Mouse (Mus musculus): ENCODE results near the gene Elp5.
A peak's percentile ranks its signal among the peaks of the same experiment; 100 is the strongest.
"Not testable (repeated sequence)": the region's sequence is repeated elsewhere in the genome, so short reads cannot be mapped to it uniquely, and the experiment has no call there.

Elp5 gene

GRCm38 (mm10) chr11:69934169-69934568 is 48.1 kb downstream of the Elp5 start:
- peak; percentile 94 to 95 for DNase-seq (ENCODE audit: low spot score in 2 of 2)

GRCm38 (mm10) chr11:69933066-69933465 is 49.3 kb downstream of the Elp5 start:
- DNase-seq (ENCODE audit: low spot score in 2 of 2) = no peak

- no peak for DNase-seq (ENCODE audit: low spot score in 2 of 2)
Measured at GRCm38 (mm10) chr11:69932254-69932653, 50.1 kb downstream of the Elp5 start.

DNA sequence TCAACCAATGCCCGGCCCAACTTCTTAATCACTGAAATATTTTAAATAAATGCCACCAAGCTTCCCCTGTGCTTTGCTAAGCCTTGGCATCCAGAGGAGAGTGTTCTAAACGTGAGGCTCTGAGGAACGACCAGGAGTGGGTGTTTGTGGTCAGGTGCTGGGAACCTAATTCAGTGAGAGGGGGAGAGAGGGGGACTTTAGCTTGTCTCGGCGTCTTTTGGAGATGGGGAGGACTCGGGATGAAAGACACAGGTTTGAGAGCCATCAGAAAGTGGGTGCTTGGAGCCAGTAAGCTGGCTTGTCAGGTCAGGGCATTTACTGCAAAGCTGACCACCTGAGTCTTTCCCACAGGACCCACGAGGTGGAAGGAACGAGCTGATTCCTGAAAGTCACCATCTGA is 50.5 kb downstream of the Elp5 start:
- no peak for DNase-seq (ENCODE audit: low spot score in 2 of 2)

GRCm38 (mm10) chr11:69930967-69931537 is 51.3 kb downstream of the Elp5 start:
- DNase-seq (ENCODE audit: low spot score in 2 of 2) = no peak

DNA sequence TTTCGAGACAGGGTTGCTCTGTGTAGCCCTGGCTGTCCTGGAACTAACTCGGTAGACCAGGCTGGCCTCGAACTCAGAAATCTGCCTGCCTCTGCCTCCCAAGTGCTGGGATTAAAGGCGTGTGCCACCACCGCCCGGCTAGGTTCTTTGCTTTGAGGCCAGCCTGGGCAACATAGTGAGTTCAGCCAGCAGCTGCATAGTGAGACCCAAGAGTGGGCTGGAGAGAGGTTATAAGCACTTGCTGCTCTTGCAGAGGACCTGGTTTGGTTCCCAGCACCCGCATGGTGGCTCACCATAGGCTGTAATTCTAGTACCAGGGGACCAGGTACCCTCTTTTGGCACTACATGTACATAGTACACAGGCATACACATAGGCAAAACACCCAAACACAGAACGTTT is 52.1 kb downstream of the Elp5 start:
- DNase-seq (ENCODE audit: low spot score in 2 of 2) = not testable (repeated sequence)

DNA sequence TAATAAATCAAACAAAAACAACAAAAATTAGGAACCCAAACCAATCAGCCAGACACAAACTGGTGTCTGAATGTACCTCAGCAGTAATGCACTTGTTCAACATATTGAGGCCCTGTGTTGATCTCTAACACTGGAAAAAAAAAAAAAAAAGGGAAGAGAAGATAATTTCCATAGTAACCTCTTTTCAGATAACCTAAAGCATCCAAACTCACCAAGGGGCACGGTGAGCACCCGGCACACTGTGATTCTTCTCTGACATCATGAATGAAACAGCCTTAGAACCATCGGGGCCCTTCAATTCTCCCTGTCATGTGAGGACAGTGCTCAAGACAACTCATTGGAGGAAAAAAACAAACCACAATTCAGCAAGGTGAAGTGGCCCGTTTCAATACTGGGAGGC is 52.6 kb downstream of the Elp5 start:
- DNase-seq (ENCODE audit: low spot score in 2 of 2) = no peak

DNA sequence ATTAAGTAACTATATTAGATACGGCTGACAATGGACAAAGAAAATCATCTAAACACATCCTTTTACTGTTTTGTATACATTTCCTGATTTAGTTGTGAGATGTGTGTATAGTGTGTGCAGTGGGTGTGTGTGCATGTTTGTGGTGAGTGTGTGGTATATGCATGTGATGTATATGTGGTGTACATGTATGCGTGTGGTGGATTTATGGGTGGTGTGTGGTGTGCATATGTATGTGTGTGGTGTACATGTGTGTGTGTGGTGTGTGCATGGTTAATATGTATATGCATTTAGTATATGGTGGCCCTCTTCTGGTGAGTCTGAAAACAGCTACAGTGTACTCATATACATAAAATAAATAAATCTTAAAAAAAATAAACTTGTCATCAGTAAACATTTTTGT is 54.8 kb downstream of the Elp5 start:
- no peak for DNase-seq (ENCODE audit: low spot score in 2 of 2)

- no peak for DNase-seq (ENCODE audit: low spot score in 2 of 2)
Measured at GRCm38 (mm10) chr11:69922796-69923195, 59.5 kb downstream of the Elp5 start.

DNA sequence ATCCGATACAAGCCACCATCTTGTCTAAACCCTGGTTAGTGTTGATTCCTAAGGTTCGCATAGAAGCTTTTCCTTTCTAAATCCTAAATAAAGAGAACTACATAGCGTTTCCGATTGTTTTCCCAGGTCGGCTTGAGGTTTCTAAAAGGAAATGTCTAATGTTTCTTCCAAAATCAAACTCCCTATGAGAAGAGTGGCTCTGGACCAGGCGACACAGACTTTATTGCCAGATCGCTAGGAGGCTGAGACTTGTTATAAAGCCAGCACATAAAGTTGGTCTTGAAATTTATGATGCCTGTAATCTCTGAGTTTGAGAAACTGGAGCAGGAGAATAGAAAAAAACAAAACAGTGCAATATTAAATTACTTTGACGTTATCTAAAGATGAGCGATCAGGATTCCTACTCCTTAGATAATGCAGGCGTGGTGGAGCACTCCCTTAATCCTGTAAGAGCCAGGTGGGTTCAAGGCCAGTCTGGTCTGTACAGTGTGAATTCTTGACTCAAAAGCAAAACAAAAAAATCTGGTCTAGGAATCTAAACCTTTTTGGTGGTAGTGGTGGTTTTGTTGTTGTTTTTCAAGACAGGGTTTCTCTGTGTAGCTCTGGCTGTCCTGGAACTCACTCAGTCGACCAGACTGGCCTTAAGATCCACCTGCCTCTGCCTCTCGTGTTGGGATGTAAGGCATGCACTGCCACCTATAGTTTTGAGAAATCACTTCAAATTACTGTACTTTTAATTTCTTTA is 60.1 kb downstream of the Elp5 start:
- no peak for DNase-seq (ENCODE audit: low spot score in 2 of 2)

GRCm38 (mm10) chr11:69921114-69922011 is 61.0 kb downstream of the Elp5 start, which contains the start of gene Eif5a:
Gene Eif5a, minus strand, starts transcription at chr11:69921958.
- DNase-seq (ENCODE audit: low spot score in 2 of 2) = peak; percentile 100

DNA sequence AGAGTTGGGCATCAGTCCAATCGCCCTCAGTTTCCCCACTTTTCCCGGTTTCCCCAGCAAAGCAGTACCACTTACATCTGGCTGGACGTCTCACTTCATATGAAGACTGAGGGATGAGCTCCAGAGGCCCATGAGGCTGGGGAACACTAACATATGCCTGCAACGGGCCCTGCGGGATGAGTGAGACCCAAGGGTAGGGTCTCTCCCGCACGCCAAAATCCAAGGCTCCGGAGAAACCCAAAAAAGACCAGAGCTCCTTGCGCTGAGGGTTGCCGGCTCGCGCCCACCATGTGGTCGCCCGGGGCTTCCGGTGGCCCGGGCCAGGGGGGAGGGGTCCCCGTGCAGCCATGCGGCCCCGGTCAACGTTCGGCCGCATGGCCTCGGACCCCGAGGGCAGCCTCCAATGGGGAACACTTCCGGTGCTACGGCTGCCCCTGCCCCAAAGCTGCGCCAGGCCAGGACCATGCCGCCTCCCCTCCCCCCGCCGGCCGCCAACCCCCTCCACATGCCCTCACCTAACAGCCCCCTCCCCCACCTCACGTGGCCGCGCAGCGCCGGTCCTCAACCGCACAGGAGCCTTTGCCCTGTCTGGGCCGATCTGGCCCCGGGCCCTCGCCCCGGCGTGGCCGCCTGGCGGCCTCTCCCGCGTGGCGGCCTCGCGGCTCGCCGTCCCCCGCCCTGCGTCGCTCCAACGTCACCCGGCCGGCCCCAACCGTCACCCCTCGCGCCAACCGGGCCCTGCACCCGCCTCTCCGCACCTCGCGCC is 61.9 kb downstream of the Elp5 start:
- DNase-seq (ENCODE audit: low spot score in 2 of 2) = peak in 1 of 2 experiments; percentile 61

GRCm38 (mm10) chr11:69919661-69920265 is 62.6 kb downstream of the Elp5 start:
- DNase-seq (ENCODE audit: low spot score in 2 of 2) = peak in 1 of 2 experiments; percentile 36

- no peak for DNase-seq (ENCODE audit: low spot score in 2 of 2)
Measured at GRCm38 (mm10) chr11:69919053-69919452, 63.3 kb downstream of the Elp5 start.
